Mouse (Mus musculus): ENCODE data around the gene Fbl. TPM values are rescaled to one million over a fixed set of nuclear protein-coding genes. Genes with fewer than 3 reads are reported as not detected.
A peak's percentile ranks its signal among the peaks of the same experiment; 100 is the strongest.

Fbl gene
- polyA plus RNA-seq, 1 experiment: 50.0 TPM

- TF ChIP-seq POLR2A (IDR thresholded peaks at IDR 0.05; ENCODE audit: control insufficient read depth, low read depth, low read length): no peak
- no peak for TF ChIP-seq CTCF (IDR thresholded peaks at IDR 0.05; ENCODE audit: control insufficient read depth, insufficient read depth, insufficient replicate concordance, low read depth, low read length)
- H3K4me3 ChIP-seq (ENCODE audit: control insufficient read depth, low read depth, low read length): no peak overlapping the region
- no peaks in the 10 kb centered on the region for H3K36me3 ChIP-seq (ENCODE audit: control insufficient read depth, insufficient read depth, low read length)
- no peaks in the 10 kb centered on the region for H3K27me3 ChIP-seq (ENCODE audit: control insufficient read depth, insufficient read depth, low read length)
- no peak overlapping the region for H3K27ac ChIP-seq (ENCODE audit: control insufficient read depth, insufficient read depth, low read depth, low read length)
- no peaks in the 10 kb centered on the region for H3K4me1 ChIP-seq (ENCODE audit: control insufficient read depth, insufficient read depth, low read length)
These were observed 10.2 kb upstream of the Fbl start for GRCm38 (mm10) chr7:28159292-28159691.

- no peak overlapping the region for H3K4me3 ChIP-seq (ENCODE audit: control insufficient read depth, low read depth, low read length)
- TF ChIP-seq POLR2A (IDR thresholded peaks at IDR 0.05; ENCODE audit: control insufficient read depth, low read depth, low read length) (no peak), CTCF (IDR thresholded peaks at IDR 0.05; ENCODE audit: control insufficient read depth, insufficient read depth, insufficient replicate concordance, low read depth, low read length) (no peak)
- H3K27ac ChIP-seq (ENCODE audit: control insufficient read depth, insufficient read depth, low read depth, low read length): no peak overlapping the region
- no peaks in the 10 kb centered on the region for H3K27me3 ChIP-seq (ENCODE audit: control insufficient read depth, insufficient read depth, low read length)
- H3K4me1 ChIP-seq (ENCODE audit: control insufficient read depth, insufficient read depth, low read length): no peaks in the 10 kb centered on the region
- H3K36me3 ChIP-seq (ENCODE audit: control insufficient read depth, insufficient read depth, low read length): no peaks in the 10 kb centered on the region
These were observed 9.6 kb upstream of the Fbl start for GRCm38 (mm10) chr7:28159893-28160292.

GRCm38 (mm10) chr7:28161163-28161749 lies 8.3 kb upstream of the Fbl start:
- Histone ChIP-seq H3K4me1 (ENCODE audit: control insufficient read depth, insufficient read depth, low read length) (no peaks in the 10 kb centered on the region), H3K27me3 (ENCODE audit: control insufficient read depth, insufficient read depth, low read length) (no peaks in the 10 kb centered on the region), H3K36me3 (ENCODE audit: control insufficient read depth, insufficient read depth, low read length) (no peaks in the 10 kb centered on the region), H3K4me3 (ENCODE audit: control insufficient read depth, low read depth, low read length) (no peak overlapping the region), H3K27ac (ENCODE audit: control insufficient read depth, insufficient read depth, low read depth, low read length) (no peak overlapping the region)
- TF ChIP-seq POLR2A (IDR thresholded peaks at IDR 0.05; ENCODE audit: control insufficient read depth, low read depth, low read length) (no peak), CTCF (IDR thresholded peaks at IDR 0.05; ENCODE audit: control insufficient read depth, insufficient read depth, insufficient replicate concordance, low read depth, low read length) (no peak)

- peaks cover 14% of the 10 kb centered on the region for H3K4me1 ChIP-seq (ENCODE audit: control insufficient read depth, insufficient read depth, low read length)
- H3K27ac ChIP-seq (ENCODE audit: control insufficient read depth, insufficient read depth, low read depth, low read length): no peak overlapping the region
- TF ChIP-seq POLR2A (IDR thresholded peaks at IDR 0.05; ENCODE audit: control insufficient read depth, low read depth, low read length): no peak
- 0 out of 2 replicates have a peak, but pooled peaks have one; percentile 17 for TF ChIP-seq CTCF (IDR thresholded peaks at IDR 0.05; ENCODE audit: control insufficient read depth, insufficient read depth, insufficient replicate concordance, low read depth, low read length)
These were observed 4.1 kb upstream of the Fbl start for GRCm38 (mm10) chr7:28165406-28165805.

GRCm38 (mm10) chr7:28168320-28169115 lies 992 bp upstream of the Fbl start:
- Histone ChIP-seq H3K27me3 (ENCODE audit: control insufficient read depth, insufficient read depth, low read length) (no peaks in the 10 kb centered on the region), H3K4me1 (ENCODE audit: control insufficient read depth, insufficient read depth, low read length) (peaks cover 20% of the 10 kb centered on the region), H3K36me3 (ENCODE audit: control insufficient read depth, insufficient read depth, low read length) (no peaks in the 10 kb centered on the region), H3K4me3 (ENCODE audit: control insufficient read depth, low read depth, low read length) (peak overlapping the region; percentile 98), H3K27ac (ENCODE audit: control insufficient read depth, insufficient read depth, low read depth, low read length) (peak overlapping the region; percentile 47)
- TF ChIP-seq CTCF (IDR thresholded peaks at IDR 0.05; ENCODE audit: control insufficient read depth, insufficient read depth, insufficient replicate concordance, low read depth, low read length) (peak; percentile 58; the same call in 1 of the 2 replicates), POLR2A (IDR thresholded peaks at IDR 0.05; ENCODE audit: control insufficient read depth, low read depth, low read length) (no peak)

More at GRCm38 (mm10) chr7:28165406-28165805, 4.1 kb upstream of the Fbl start:
- no peaks in the 10 kb centered on the region for H3K27me3 ChIP-seq (ENCODE audit: control insufficient read depth, insufficient read depth, low read length)
- H3K36me3 ChIP-seq (ENCODE audit: control insufficient read depth, insufficient read depth, low read length): no peaks in the 10 kb centered on the region
- H3K4me3 ChIP-seq (ENCODE audit: control insufficient read depth, low read depth, low read length): no peak overlapping the region

- no peak for TF ChIP-seq CTCF (IDR thresholded peaks at IDR 0.05; ENCODE audit: control insufficient read depth, insufficient read depth, insufficient replicate concordance, low read depth, low read length)
- no peak for TF ChIP-seq POLR2A (IDR thresholded peaks at IDR 0.05; ENCODE audit: control insufficient read depth, low read depth, low read length)
- peaks cover 9% of the 10 kb centered on the region for H3K4me1 ChIP-seq (ENCODE audit: control insufficient read depth, insufficient read depth, low read length)
- no peaks in the 10 kb centered on the region for H3K27me3 ChIP-seq (ENCODE audit: control insufficient read depth, insufficient read depth, low read length)
- H3K36me3 ChIP-seq (ENCODE audit: control insufficient read depth, insufficient read depth, low read length): no peaks in the 10 kb centered on the region; the same call in 1 of the 2 replicates
- H3K4me3 ChIP-seq (ENCODE audit: control insufficient read depth, low read depth, low read length): no peak overlapping the region
- H3K27ac ChIP-seq (ENCODE audit: control insufficient read depth, insufficient read depth, low read depth, low read length): no peak overlapping the region
These were observed 5.8 kb downstream of the Fbl start for GRCm38 (mm10) chr7:28175358-28175757.

- Histone ChIP-seq H3K27me3 (ENCODE audit: control insufficient read depth, insufficient read depth, low read length) (no peaks in the 10 kb centered on the region), H3K27ac (ENCODE audit: control insufficient read depth, insufficient read depth, low read depth, low read length) (peak within 1 kb of the TSS; percentile 98), H3K4me1 (ENCODE audit: control insufficient read depth, insufficient read depth, low read length) (peaks cover 6% of the 10 kb centered on the region), H3K36me3 (ENCODE audit: control insufficient read depth, insufficient read depth, low read length) (peaks cover 4% of the 10 kb centered on the region), H3K4me3 (ENCODE audit: control insufficient read depth, low read depth, low read length) (peak within 1 kb of the TSS; percentile 97)
- TF ChIP-seq POLR2A (IDR thresholded peaks at IDR 0.05; ENCODE audit: control insufficient read depth, low read depth, low read length) (peak; percentile 49; the same call in 1 of the 2 replicates), CTCF (IDR thresholded peaks at IDR 0.05; ENCODE audit: control insufficient read depth, insufficient read depth, insufficient replicate concordance, low read depth, low read length) (peak; percentile 27; the same call in 1 of the 2 replicates)
These were observed 9.7 kb downstream of the Fbl start, which contains the start of gene Dyrk1b for GRCm38 (mm10) chr7:28179228-28179627. Dyrk1b (plus strand) TSS chr7:28179469.

All from testis, adult 2 months (tissue).